Mouse (Mus musculus) ovary, postnatal 10 days (tissue): ENCODE data around the gene Sorbs1.

Experiments
- DNase-seq: peaks from one replicate; pipeline ENCODE4 v3.0.0; 2022; ENCODE audit warnings: low spot score

Gene Sorbs1

GRCm38 (mm10) chr19:40374720-40375119 lies 138.9 kb downstream of the Sorbs1 start:
- DNase-seq, result no peak

- no peak for DNase-seq
These were observed 140.9 kb downstream of the Sorbs1 start for GRCm38 (mm10) chr19:40372679-40373078.

GRCm38 (mm10) chr19:40371866-40372265 lies 141.7 kb downstream of the Sorbs1 start:
- DNase-seq, result no peak

GRCm38 (mm10) chr19:40369852-40370811 lies 143.4 kb downstream of the Sorbs1 start:
- no peak for DNase-seq

GRCm38 (mm10) chr19:40368517-40368916 lies 145.1 kb downstream of the Sorbs1 start:
- DNase-seq, result no peak

- DNase-seq, result no peak
These were observed 147.2 kb downstream of the Sorbs1 start for GRCm38 (mm10) chr19:40366163-40366941.

- no peak for DNase-seq
These were observed 148.4 kb downstream of the Sorbs1 start for GRCm38 (mm10) chr19:40365137-40365536.

- no peak for DNase-seq
These were observed 150.1 kb downstream of the Sorbs1 start for GRCm38 (mm10) chr19:40363447-40363846.

- DNase-seq, result no peak
These were observed 151.2 kb downstream of the Sorbs1 start for GRCm38 (mm10) chr19:40362203-40362865.

GRCm38 (mm10) chr19:40359712-40360394 lies 153.7 kb downstream of the Sorbs1 start:
- DNase-seq, result no peak

GRCm38 (mm10) chr19:40356536-40357522 lies 156.8 kb downstream of the Sorbs1 start:
- no peak for DNase-seq

GRCm38 (mm10) chr19:40355075-40355474 lies 158.5 kb downstream of the Sorbs1 start:
- no peak for DNase-seq

GRCm38 (mm10) chr19:40352006-40352405 lies 161.6 kb downstream of the Sorbs1 start:
- no peak for DNase-seq

GRCm38 (mm10) chr19:40350835-40351234 lies 162.7 kb downstream of the Sorbs1 start:
- DNase-seq, result no peak

- DNase-seq, result no peak
These were observed 163.6 kb downstream of the Sorbs1 start for GRCm38 (mm10) chr19:40349713-40350671.

- no peak for DNase-seq
These were observed 164.3 kb downstream of the Sorbs1 start for GRCm38 (mm10) chr19:40349281-40349680.

- DNase-seq, result no peak
These were observed 164.9 kb downstream of the Sorbs1 start for GRCm38 (mm10) chr19:40348652-40349051.

- DNase-seq, result no peak
These were observed 165.4 kb downstream of the Sorbs1 start for GRCm38 (mm10) chr19:40348175-40348574.

- no peak for DNase-seq
These were observed 166.7 kb downstream of the Sorbs1 start for GRCm38 (mm10) chr19:40346908-40347307.
